Mouse (Mus musculus) CH12.LX (cell line): ENCODE results near the gene Olfr678. TPM values are rescaled to one million over a fixed set of nuclear protein-coding genes. Genes with fewer than 3 reads are reported as not detected.
"Not testable (repeated sequence)": the region's sequence is repeated elsewhere in the genome, so short reads cannot be mapped to it uniquely, and the experiment has no call there.

Source experiments
- DNase-seq: peaks from one replicate; pipeline ENCODE4 v3.0.0-alpha.2; 2013; ENCODE audit errors: extremely low read depth
- H3K27ac ChIP-seq: 2 replicates; pipeline ENCODE4 v1.5.1; 2012; ENCODE audit warnings: low read depth, mild to moderate bottlenecking, control low read depth, moderate library complexity; ENCODE audit not compliant: insufficient read depth
- H3K27me3 ChIP-seq: replicated peaks from 2 replicates; pipeline ENCODE3; 2012; ENCODE audit warnings: inconsistent platforms
- H3K36me3 ChIP-seq, 2 experiments: replicated peaks in 1 of 2; 2 replicates each; pipeline versions ENCODE3 to v1.6.1; 2012; ENCODE audit warnings: inconsistent platforms in 1 of 2, low read length in 1 of 2, mild to moderate bottlenecking in 1 of 2, mixed read lengths in 1 of 2, moderate library complexity in 1 of 2; ENCODE audit not compliant: control insufficient read depth in 1 of 2, insufficient read depth in 1 of 2
- H3K4me1 ChIP-seq, 2 experiments: 2 replicates each; pipeline ENCODE4 v1.6.1; 2012; ENCODE audit warnings: inconsistent platforms in 1 of 2, moderate library complexity in 1 of 2; ENCODE audit not compliant: insufficient read depth in 2 of 2, control insufficient read depth in 1 of 2
- H3K4me2 ChIP-seq: 2 replicates; pipeline ENCODE4 v1.6.1; 2012; ENCODE audit warnings: low read depth, mild to moderate bottlenecking, control low read depth; ENCODE audit not compliant: poor library complexity, insufficient read depth, severe bottlenecking
- H3K4me3 ChIP-seq, 3 experiments: fragments of 150-350 bp in 1 of 3; sonication (generic) in 1 of 3; replicated peaks in 1 of 3; 2 replicates each; pipeline versions ENCODE3 to v1.5.1; 2011 to 2012; ENCODE audit warnings: low read depth in 2 of 3, low read length in 2 of 3, mild to moderate bottlenecking in 2 of 3, moderate library complexity in 2 of 3, control low read depth in 1 of 3, improper control_type of control experiment in 1 of 3, inconsistent platforms in 1 of 3, mixed read lengths in 1 of 3; ENCODE audit not compliant: poor library complexity in 1 of 3
- H3K79me2 ChIP-seq: replicated peaks from 2 replicates; pipeline ENCODE4 v1.6.1; 2012; ENCODE audit warnings: mild to moderate bottlenecking, moderate library complexity; ENCODE audit not compliant: control insufficient read depth, poor library complexity, insufficient read depth, severe bottlenecking; ENCODE audit errors: extremely low read depth
- H3K9ac ChIP-seq: 2 replicates; pipeline ENCODE4 v1.6.1; 2012; ENCODE audit warnings: low read depth, mild to moderate bottlenecking, control low read depth, moderate library complexity; ENCODE audit not compliant: insufficient read depth
- H3K9me3 ChIP-seq: replicated peaks from 2 replicates; pipeline ENCODE3; 2012; ENCODE audit warnings: low read length, inconsistent platforms, mixed read lengths
- BHLHE40 ChIP-seq: IDR thresholded peaks from 2 replicates; pipeline ENCODE4 v1.6.1; 2011; ENCODE audit warnings: mild to moderate bottlenecking, low read depth, low read length, improper control_type of control experiment
- CTCF ChIP-seq, 2 experiments: IDR thresholded peaks in 1 of 2; conservative IDR thresholded peaks in 1 of 2; 2 replicates each; pipeline ENCODE4 v1.5.1; 2011 to 2012; ENCODE audit warnings: low read depth in 2 of 2, low read length in 2 of 2, improper control_type of control experiment in 1 of 2, inconsistent platforms in 1 of 2, mild to moderate bottlenecking in 1 of 2, moderate library complexity in 1 of 2
- E2F4 ChIP-seq: IDR thresholded peaks from 2 replicates; pipeline ENCODE4 v1.6.1; 2011; ENCODE audit warnings: low read depth, low read length, improper control_type of control experiment; ENCODE audit not compliant: insufficient replicate concordance
- EP300 ChIP-seq: IDR thresholded peaks from 2 replicates; pipeline ENCODE4 v1.6.1; 2011; ENCODE audit warnings: low read length, improper control_type of control experiment
- ETS1 ChIP-seq: conservative IDR thresholded peaks from 2 replicates; pipeline ENCODE4 v1.6.1; 2012; ENCODE audit warnings: low read depth, mild to moderate bottlenecking, inconsistent platforms, low read length, improper control_type of control experiment, moderate library complexity
- IRF4 ChIP-seq: IDR thresholded peaks from 2 replicates; pipeline ENCODE4 v1.6.1; 2014; ENCODE audit warnings: low read depth, mild to moderate bottlenecking, inconsistent platforms, low read length, improper control_type of control experiment
- JUND ChIP-seq: conservative IDR thresholded peaks from 2 replicates; pipeline ENCODE4 v1.6.1; 2011; ENCODE audit warnings: low read depth, low read length, improper control_type of control experiment
- MAX ChIP-seq: IDR thresholded peaks from 2 replicates; pipeline ENCODE4 v1.6.1; 2011; ENCODE audit warnings: low read length, improper control_type of control experiment
- MEF2A ChIP-seq: IDR thresholded peaks from 2 replicates; pipeline ENCODE4 v1.6.1; 2014; ENCODE audit warnings: low read depth, mild to moderate bottlenecking, inconsistent platforms, low read length, improper control_type of control experiment, borderline replicate concordance
- MXI1 ChIP-seq: IDR thresholded peaks from 2 replicates; pipeline ENCODE4 v1.6.1; 2011; ENCODE audit warnings: mild to moderate bottlenecking, low read depth, low read length, improper control_type of control experiment
- MYC ChIP-seq: IDR thresholded peaks from 2 replicates; pipeline ENCODE4 v1.6.1; 2011; ENCODE audit warnings: low read depth, mild to moderate bottlenecking, improper control_type of control experiment, low read length
- NRF1 ChIP-seq: IDR thresholded peaks from 2 replicates; pipeline ENCODE4 v1.6.1; 2014; ENCODE audit warnings: low read depth, mild to moderate bottlenecking, inconsistent platforms, low read length, improper control_type of control experiment, moderate library complexity
- POLR2AphosphoS2 ChIP-seq: IDR thresholded peaks from 2 replicates; pipeline ENCODE4 v1.6.1; 2011; ENCODE audit warnings: low read depth, low read length, improper control_type of control experiment
- RAD21 ChIP-seq: IDR thresholded peaks from 2 replicates; pipeline ENCODE4 v1.6.1; 2011; ENCODE audit warnings: low read depth, mild to moderate bottlenecking, low read length, improper control_type of control experiment, moderate library complexity
- RCOR1 ChIP-seq: conservative IDR thresholded peaks from 2 replicates; pipeline ENCODE4 v1.6.1; 2012; ENCODE audit warnings: low read depth, mild to moderate bottlenecking, inconsistent platforms, low read length, improper control_type of control experiment
- TCF12 ChIP-seq: IDR thresholded peaks from 2 replicates; pipeline ENCODE4 v1.6.1; 2014; ENCODE audit warnings: low read depth, mild to moderate bottlenecking, inconsistent platforms, low read length, improper control_type of control experiment
- UBTF ChIP-seq: IDR thresholded peaks from 2 replicates; pipeline ENCODE4 v1.6.1; 2012; ENCODE audit warnings: low read depth, mild to moderate bottlenecking, inconsistent platforms, low read length, improper control_type of control experiment, moderate library complexity
- USF2 ChIP-seq: conservative IDR thresholded peaks from 2 replicates; pipeline ENCODE4 v1.6.1; 2011; ENCODE audit warnings: low read depth, low read length, improper control_type of control experiment
- ZC3H11A ChIP-seq: IDR thresholded peaks from 2 replicates; pipeline ENCODE4 v1.6.1; 2012; ENCODE audit warnings: low read depth, mild to moderate bottlenecking, inconsistent platforms, low read length, improper control_type of control experiment
- dilution Hi-C: fragments of 300-500 bp; cut with MboI; formaldehyde crosslinking; loops from 2 replicates; pipeline ENCODE4 v1.14.3; 2020; ENCODE audit warnings: low sequenced_read_pairs; ENCODE audit not compliant: extremely low pct_unique_long_range_greater_than_20kb, extremely low pct_ligation_motif_present
- in situ Hi-C: fragments of 300-500 bp; cut with MboI; formaldehyde crosslinking; loops from 3 replicates; pipeline ENCODE4 v1.14.3; 2019; ENCODE audit warnings: low sequenced_read_pairs, low pct_ligation_motif_present, low pct_unique_long_range_greater_than_20kb, mixed read lengths
- polyA plus RNA-seq: library from polyadenylated mRNA; unstranded; fragments of >175 nt; gene quantifications from 2 replicates; pipeline ENCODE4 v1.2.1, GENCODE M21; 2012; ENCODE audit warnings: low read depth; ENCODE audit not compliant: insufficient read length
- total RNA-seq, 2 experiments: library from RNA; depleted of rRNA; stranded (reverse); fragments of 300-350 nt in 1 of 2; fragments of >200 nt in 1 of 2; gene quantifications; 2 replicates each; pipeline ENCODE4 v1.2.3; 2012 to 2014

Gene Olfr678
- total and polyA plus RNA-seq, 3 experiments, result not detected

DNA sequence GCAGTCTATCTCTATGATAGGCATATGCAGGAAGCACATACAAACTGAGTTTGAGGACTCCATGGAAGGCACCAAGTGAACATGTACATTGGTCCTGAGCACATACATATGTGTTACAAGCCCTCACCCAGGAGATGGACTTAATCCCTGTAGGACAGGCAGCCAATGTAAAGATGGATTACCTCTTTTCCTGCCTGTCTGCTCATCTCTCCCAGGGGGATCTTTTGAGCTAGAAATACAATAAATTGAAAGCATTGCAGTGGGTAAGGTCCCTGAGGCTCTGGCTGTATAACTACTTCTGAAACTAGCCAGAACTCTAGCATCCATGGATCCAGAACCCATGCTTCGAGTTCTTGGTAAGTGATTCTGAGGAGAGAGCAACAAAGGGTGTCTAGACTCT, 16.6 kb downstream of the Olfr678 start, which contains the start of gene Olfr679:
Gene Olfr679 (plus strand): TSS at position 301 of the 400 bp plus-strand sequence.
- no peaks in the 10 kb centered on the region for H3K4me1 ChIP-seq
- no peaks in the 10 kb centered on the region for H3K79me2 ChIP-seq
- H3K9me3 ChIP-seq, result no peaks in the 10 kb centered on the region
- DNase-seq, result no peak
- no peak within 1 kb of the TSS for H3K4me2 ChIP-seq
- TF ChIP-seq NRF1, result no peak
- no peak for TF ChIP-seq BHLHE40
- no peak for TF ChIP-seq MYC
- TF ChIP-seq UBTF, result no peak
- TF ChIP-seq MEF2A, result no peak
- no peak for TF ChIP-seq MXI1
- TF ChIP-seq USF2, result no peak
- TF ChIP-seq ZC3H11A, result no peak
- no peak for TF ChIP-seq POLR2AphosphoS2
- H3K9ac ChIP-seq, result no peak within 1 kb of the TSS
- dilution Hi-C loops (no loop called here), in situ Hi-C loops (no loop called here)
- no peaks in the 10 kb centered on the region for H3K27me3 ChIP-seq
- H3K36me3 ChIP-seq, result no peaks in the 10 kb centered on the region
- no peak within 1 kb of the TSS for H3K4me3 ChIP-seq
- no peak within 1 kb of the TSS for H3K27ac ChIP-seq

DNA sequence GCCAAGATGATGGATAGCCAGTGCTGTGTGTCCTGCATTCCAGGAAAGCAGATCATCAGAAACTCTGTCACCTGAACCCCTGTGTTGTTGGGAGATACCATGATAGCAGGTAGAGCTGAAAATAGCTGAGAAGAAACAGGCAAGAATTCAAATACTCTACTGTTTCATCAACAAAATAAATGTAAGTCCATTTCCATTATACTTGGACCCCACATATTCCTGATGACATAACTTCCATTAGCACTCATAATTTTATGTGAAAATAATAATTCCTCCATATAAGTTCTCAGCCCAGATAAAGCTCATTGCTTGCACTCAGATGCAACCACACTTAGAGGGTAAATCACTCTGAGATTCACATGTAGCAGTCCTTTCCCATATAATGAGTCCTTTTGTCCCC, 28.4 kb downstream of the Olfr678 start, which contains the start of gene Olfr680-ps1:
Gene Olfr680-ps1 (minus strand): TSS at position 101 of the 400 bp plus-strand sequence.
- H3K36me3 ChIP-seq, H3K27ac ChIP-seq, H3K27me3 ChIP-seq, in situ Hi-C loops, dilution Hi-C loops, H3K4me2 ChIP-seq, H3K9ac ChIP-seq, H3K4me1 ChIP-seq, H3K9me3 ChIP-seq, DNase-seq, H3K4me3 ChIP-seq, H3K79me2 ChIP-seq: not testable (repeated sequence)

DNA sequence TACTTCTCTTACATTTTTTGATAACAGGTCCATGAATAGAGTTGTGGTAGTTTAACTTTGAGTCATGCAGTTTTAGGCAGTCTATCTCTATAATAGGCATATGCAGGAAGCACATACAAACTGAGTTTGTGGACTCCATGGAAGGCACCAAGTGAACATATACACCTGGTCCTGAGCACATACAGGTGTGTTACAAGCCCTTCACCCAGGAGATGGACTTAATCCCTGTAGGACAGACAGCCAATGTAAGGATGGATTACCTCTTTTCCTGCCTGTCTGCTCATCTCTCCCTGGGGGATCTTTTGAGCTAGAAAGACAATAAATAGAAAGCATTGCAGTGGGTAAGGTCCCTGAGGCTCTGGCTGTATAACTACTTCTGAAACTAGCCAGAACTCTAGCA, 52.3 kb downstream of the Olfr678 start, which contains the start of gene Olfr681:
Gene Olfr681 (plus strand): TSS at position 301 of the 400 bp plus-strand sequence.
- no peaks in the 10 kb centered on the region for H3K79me2 ChIP-seq
- no peak within 1 kb of the TSS for H3K4me3 ChIP-seq
- dilution Hi-C loops, result no loop called here
- no peaks in the 10 kb centered on the region for H3K9me3 ChIP-seq
- H3K27me3 ChIP-seq, result no peaks in the 10 kb centered on the region
- H3K4me1 ChIP-seq, result no peaks in the 10 kb centered on the region
- no peak within 1 kb of the TSS for H3K4me2 ChIP-seq
- H3K9ac ChIP-seq, result no peak within 1 kb of the TSS
- H3K27ac ChIP-seq, result no peak within 1 kb of the TSS
- DNase-seq, result no peak
- TF ChIP-seq TCF12 (no peak), POLR2AphosphoS2 (no peak), E2F4 (no peak), MAX (no peak), UBTF (no peak), IRF4 (no peak), RCOR1 (no peak), ETS1 (no peak), RAD21 (no peak), EP300 (no peak), JUND (no peak), CTCF (conservative IDR thresholded peaks at IDR 0.05 in 1 of 2, IDR thresholded peaks at IDR 0.05 in 1 of 2; ENCODE audit: low read depth in 2 of 2, low read length in 2 of 2) (no peak)
- TF ChIP-seq, all 38 proteins: peak for 0
- in situ Hi-C loops, result no loop called here
- H3K36me3 ChIP-seq, result no peaks in the 10 kb centered on the region
